Mouse (Mus musculus) granulocyte monocyte progenitor cell, adult 5-6 weeks (primary cell): ENCODE measurements at regions not wholly inside any gene's neighbourhood (a gene's known extent, or its start where the extent isn't known, plus 50 kb on each side); places are given as distances from the start of the nearest gene placed in this dataset.

ENCODE experiments used
- ATAC-seq: replicated peaks from 2 replicates; pipeline ENCODE4 v1.8.0; 2016; ENCODE audit warnings: mild to moderate bottlenecking, moderate TSS enrichment, inconsistent platforms; ENCODE audit not compliant: poor library complexity, severe bottlenecking

DNA sequence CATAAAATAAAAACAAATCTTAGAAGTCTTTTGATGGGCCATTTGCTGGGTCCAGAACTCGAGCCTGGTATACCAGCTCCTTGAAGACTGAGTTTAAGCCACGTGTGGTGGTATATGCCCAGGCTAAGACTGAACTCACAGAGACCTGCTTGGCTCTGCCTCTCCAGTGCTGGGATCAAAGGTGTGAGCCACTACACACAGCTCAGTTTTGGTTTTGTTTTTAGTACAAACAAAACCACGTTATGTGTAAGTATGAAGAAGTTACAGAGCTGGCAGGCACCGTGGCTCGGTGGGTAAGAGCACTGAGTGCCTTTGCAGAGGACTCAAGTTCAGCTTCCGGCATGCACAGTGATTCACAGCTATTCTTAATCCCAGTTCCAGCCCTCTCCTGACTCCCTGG, 75.6 kb downstream of the Wdr5 start:
- no peak for ATAC-seq

DNA sequence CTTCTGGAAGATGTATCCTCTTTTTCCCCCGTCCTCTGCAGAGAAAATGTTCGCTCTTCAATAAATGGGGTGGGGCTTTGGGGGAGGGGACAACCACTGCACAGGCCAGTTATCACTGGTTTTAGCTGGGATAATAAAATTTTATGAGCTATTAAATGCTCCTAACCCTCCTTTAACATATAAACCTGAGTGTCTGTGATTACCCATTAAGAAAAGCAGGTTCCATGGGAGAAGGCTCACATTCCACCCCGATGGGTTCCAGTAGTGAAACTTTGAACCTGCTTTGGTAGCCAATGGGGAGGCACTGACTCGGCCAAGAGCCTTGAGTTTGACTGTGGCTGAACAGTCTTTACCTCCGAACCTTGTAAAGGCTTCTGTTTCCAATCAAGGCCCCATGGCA, 76.7 kb downstream of the Wdr5 start:
- ATAC-seq: no peak

DNA sequence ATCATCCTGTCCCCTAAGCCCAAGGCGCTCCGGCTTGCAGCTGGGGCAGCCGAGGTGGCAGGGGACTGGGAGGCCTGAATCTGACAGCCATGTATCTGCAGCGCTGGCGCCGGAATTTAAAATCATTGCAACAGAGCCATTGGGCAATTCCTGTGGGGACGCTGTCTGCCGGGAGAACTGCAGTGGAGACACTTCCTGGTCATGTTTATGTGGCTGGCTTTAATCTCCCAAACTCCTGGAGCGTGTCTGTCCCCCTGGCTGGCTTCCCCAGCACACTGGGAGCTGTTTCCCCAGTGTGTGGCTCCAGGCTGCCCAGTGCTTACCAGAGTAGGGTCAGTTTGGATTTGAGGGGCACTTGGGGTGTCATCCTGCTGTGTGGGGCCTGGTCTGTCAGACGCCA, 78.4 kb downstream of the Wdr5 start:
- ATAC-seq: peak; percentile 83

DNA sequence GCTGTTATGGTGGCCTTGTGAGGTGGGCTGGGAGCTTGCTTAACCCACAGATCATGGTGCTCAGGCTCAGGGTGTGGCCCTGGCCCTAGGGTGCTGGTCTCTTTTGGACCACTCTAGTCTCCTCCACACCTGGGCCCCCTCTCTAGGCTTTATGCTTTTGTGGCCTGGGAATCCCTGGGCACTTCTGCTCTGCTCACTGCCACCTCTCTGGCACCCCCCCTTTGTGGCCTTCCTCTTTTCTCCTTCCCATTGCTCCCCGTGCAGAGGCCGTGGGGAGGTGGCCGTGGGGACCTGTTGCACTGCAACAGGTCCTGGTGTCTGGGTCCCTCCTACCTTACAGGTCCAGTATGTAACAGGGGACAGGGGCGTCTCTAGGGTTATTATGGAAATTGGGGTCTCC, 80.3 kb downstream of the Wdr5 start:
- peak; percentile 57 for ATAC-seq

DNA sequence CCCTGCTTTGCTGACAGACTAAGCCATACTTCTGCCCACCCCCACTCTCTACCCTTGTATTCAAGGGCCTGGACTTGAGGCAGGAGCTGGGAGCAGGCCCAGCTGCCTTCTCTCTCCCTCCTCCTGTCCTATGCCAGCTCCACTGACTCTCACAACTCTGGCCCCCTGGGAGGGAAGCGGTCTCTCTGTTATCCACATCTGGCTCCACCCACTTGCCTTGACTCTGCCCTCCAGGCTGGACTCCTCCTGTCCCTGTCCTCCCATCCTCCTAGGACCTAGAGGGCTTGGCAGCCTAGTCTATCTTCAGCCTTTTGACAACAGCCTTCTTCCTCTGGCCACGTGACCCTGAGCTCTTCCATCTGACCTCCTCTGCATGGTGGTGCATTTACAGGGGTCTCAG, 80.0 kb upstream of the Rxra start:
- no peak for ATAC-seq

DNA sequence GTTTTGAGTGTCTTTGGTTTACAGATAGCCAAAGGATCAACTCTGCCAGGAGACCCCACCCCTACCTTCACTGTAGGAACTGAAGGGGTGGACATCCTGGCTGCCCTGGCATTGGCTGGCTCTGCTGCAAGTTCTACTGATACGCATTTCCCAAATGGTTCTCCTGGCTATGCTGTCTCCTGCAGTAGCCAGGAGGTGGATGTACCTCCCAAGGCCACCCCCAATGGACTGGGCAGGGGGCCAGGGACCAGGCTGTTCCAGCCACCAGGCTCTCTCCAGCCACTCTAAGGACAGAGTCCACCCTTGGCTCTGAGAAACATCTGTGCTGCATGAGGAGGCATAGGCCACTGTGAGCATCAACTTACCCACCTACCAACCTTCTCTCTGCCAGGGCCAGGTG, 79.3 kb upstream of the Rxra start:
- ATAC-seq: no peak

DNA sequence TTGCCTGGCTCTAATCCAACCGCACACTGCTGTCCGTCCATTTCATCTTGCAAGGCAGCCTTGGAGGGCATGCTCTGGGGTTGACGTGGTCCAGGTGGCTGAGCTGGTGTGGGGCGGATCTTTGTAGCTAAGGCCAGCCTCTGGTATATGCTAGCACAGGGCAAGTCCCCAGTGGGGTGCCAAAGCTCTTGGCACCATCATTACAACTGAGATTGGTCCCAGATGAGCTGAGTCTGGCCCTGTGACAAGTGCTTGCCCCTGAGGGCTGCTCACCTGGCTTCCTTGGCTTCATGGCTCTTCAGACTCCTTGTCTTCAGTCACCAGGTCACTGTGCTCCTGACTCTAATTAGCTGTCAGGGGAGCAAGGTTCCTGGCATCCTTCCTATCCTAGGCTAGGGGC, 78.3 kb upstream of the Rxra start:
- ATAC-seq: no peak

DNA sequence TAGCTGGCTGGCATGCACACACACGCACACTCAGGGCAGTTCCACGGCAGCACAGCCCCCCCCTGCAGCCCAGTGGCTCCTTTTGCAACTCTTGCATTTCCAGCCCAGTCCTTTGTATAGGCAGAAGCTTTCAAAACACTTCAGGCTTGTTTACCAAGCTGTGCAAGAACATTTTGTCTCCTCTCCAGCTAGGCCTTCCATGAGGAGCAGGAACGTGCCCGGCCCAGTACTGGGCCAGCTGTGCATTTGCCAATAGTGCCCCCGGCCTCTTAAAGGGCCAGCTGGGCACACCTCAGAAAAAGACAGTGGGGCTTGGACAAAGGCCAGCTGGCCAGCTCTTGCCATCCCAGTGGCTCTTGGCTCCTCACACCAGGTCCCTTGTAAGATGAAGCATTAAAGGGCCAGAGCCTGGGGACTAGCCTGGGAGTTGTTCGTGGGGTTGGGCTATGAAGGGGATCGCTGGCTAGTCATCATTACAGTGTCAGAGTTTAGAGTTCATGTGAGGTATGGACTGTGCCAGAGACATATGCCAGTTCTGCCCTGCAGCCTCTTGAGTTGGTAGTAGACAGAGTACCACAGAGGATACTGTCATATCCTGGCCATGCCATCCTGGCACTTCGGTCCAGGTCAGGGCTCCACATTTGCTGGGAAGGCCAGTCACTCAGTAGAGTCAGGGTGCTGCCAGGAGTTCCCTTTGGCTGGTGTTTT, 77.0 kb upstream of the Rxra start:
- ATAC-seq: no peak

DNA sequence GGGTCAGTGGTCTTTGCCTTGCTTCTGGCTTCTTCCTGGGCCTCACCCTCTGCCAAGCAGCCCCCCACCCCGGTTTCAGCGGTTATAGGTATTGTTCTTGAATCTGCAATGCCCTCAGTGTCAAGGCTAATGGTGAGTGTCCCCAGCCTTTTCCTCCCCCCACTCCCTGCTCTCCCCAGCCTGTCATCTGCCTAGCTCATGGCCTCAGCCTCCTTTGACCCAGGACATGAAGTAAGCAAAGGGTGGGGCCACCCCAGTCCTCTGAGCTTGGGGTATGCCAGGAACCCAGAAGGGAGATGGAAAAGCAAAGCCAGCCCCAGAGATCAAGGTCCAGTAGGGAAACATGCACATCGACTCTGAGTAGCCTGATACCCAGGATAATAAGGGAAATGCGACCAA, 76.5 kb upstream of the Rxra start:
- ATAC-seq: no peak

DNA sequence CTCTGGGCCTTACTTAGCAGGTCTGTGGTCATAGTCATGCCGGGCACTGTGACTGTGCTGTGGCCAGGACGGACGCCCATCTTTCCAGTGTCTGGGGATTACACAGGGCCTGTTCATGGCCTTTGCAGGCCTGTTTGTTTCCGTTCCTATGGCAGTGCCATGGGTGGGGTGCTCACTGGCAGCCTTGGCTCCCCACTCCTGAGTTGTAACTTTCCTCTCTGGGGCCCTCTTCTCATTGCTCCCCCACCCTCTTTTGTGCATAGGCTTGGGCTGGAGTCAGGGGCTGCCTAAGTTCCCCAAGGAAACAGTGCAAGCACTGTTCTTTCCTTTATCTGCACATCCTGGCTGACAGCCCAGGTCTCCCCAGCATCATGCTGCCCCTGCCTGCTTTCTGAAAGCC, 72.9 kb upstream of the Rxra start:
- no peak for ATAC-seq

DNA sequence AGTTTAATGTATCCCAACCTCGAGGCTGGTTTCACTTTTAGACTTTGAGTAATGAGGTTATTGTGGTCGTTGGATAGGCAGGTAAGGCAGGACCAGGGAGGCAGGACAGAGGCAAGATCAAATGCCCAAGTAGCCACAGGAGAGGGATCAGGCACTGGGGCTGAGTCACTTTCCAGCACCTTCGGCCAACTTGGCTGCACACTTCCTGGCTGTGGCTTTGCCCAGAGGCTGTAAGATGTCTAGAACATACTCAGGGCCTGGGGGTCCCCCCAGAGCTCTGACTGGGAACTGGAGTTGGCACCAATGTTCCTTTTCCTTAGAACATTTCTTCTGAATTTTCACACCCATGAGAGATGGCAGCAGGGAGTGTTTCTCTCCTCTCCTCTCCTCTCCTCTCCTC, 71.7 kb upstream of the Rxra start:
- no peak; the same call in 1 of the 2 replicates for ATAC-seq

DNA sequence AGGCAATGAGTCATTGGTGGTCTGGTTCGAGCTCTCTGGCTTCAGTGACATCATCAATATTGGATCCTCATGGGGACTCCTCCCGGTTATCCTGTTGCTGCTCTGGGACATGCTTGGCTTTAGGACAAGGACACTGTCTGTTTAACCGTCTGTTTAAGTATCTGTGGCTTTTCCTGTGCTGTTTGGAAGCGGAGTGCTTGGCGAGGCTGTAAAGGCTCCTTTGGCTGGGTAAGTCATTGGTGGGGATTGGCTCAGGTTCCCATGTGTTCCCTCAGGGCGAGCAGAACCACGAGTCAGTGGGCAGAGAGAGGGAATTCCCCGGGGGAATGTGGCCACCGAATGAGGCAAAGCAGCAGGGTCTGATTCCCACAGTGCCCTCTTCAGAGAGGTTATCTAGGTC, 69.4 kb upstream of the Rxra start:
- ATAC-seq: no peak

DNA sequence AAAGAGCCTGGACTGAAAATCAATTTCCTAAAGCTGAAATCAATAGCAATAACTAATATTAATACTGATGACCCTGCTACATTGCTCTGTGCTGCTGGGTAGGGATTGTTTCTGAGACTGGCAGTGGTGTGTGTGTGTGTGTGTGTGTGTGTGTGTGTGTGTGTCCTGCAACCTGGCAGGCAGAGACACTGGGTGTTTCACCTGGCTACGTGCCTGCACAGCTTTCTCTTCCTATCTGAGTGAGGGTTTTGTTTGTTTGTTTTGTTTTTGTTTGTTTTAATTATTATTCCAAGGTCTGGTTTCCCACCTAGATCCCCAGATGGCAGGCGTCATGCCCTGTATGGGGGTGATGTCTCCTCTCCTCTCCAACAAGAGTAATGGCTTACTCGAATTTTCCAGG, 54.5 kb upstream of the Rxra start:
- ATAC-seq: no peak

DNA sequence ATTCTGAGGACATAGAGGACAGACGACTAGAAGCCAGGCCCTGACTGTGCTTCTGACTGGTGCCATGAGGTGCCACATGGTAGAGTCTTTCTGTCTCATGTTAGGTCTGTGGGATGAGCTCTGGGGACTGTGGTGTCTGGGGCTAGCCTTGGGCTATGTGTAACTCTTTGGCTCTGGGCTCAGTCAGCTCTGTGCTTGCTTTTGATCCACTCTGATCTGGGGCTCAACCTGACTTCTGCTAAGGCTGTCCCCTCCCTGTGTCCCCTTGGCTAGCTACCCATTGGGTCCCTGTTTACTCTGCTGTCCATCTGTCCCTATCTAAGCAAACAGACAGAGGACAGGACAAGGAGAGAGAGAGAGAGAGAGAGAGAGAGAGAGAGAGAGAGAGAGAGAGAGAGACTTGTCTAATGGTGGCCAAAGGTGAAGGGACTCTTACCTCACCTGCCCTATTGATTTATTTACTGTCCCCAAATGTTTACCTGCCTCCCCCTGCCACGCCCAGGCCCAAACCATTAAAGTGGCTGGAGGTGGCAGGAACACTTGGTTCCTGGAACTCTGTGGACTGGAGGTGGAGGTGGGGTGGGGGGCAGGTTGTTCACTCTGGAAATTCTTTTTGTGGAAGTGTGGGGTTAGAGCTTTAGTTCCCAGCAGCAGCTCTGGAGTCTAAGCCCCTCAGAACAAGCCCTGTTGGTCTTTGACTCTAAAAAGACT, 51.4 kb upstream of the Rxra start:
- ATAC-seq: no peak
